Mouse (Mus musculus) heart, embryonic 14.5 days (tissue): ENCODE data around the gene Zbtb8b. TPM values are rescaled to one million over a fixed set of nuclear protein-coding genes. Genes with fewer than 3 reads are reported as not detected.
"Not testable (repeated sequence)": the region's sequence is repeated elsewhere in the genome, so short reads cannot be mapped to it uniquely, and the experiment has no call there.

Experiments
- ATAC-seq: fragments of 200-750 bp; cut with Nextera tagmentation; 2 replicates; pipeline ENCODE4 v1.8.0; 2017; ENCODE audit warnings: low read depth, moderate TSS enrichment; ENCODE audit not compliant: insufficient number of reproducible peaks, insufficient read depth, low FRiP score
- H3K27ac ChIP-seq, 2 experiments: fragments of 200-500 bp in 1 of 2; fragments of 300-500 bp in 1 of 2; sonication (generic) in 1 of 2; replicated peaks in 1 of 2; 2 replicates each; pipeline ENCODE4 v1.5.1; 2012 to 2014; ENCODE audit warnings: low read depth in 2 of 2, low read length in 2 of 2, control low read depth in 1 of 2, mild to moderate bottlenecking in 1 of 2, mixed read lengths in 1 of 2; ENCODE audit not compliant: control insufficient read depth in 1 of 2, insufficient read depth in 1 of 2
- H3K27me3 ChIP-seq: fragments of 300-500 bp; sonication (generic); 2 replicates; pipeline ENCODE4 v1.6.1; 2014; ENCODE audit warnings: mild to moderate bottlenecking, low read length, control low read depth; ENCODE audit not compliant: control insufficient read depth, insufficient read depth
- H3K36me3 ChIP-seq: fragments of 300-500 bp; sonication (generic); 2 replicates; pipeline ENCODE4 v1.6.1; 2014; ENCODE audit warnings: mild to moderate bottlenecking, control low read depth, low read length, mixed read lengths; ENCODE audit not compliant: control insufficient read depth, insufficient read depth
- H3K4me1 ChIP-seq, 2 experiments: fragments of 200-500 bp in 1 of 2; fragments of 300-500 bp in 1 of 2; sonication (generic) in 1 of 2; 2 replicates each; pipeline ENCODE4 v1.6.1; 2012 to 2014; ENCODE audit warnings: low read length in 2 of 2, control low read depth in 1 of 2, mixed read lengths in 1 of 2; ENCODE audit not compliant: control insufficient read depth in 2 of 2, insufficient read depth in 2 of 2
- H3K4me2 ChIP-seq: fragments of 300-500 bp; sonication (generic); 2 replicates; pipeline ENCODE4 v1.6.1; 2014; ENCODE audit warnings: mild to moderate bottlenecking, low read length
- H3K4me3 ChIP-seq, 2 experiments: fragments of 200-500 bp in 1 of 2; fragments of 300-500 bp in 1 of 2; sonication (generic) in 1 of 2; 2 replicates each; pipeline ENCODE4 v1.5.1; 2012 to 2014; ENCODE audit warnings: low read length in 2 of 2, mild to moderate bottlenecking in 2 of 2, control low read depth in 1 of 2, low read depth in 1 of 2, moderate library complexity in 1 of 2; ENCODE audit not compliant: control insufficient read depth in 1 of 2, insufficient read depth in 1 of 2
- H3K9ac ChIP-seq: fragments of 300-500 bp; sonication (generic); 2 replicates; pipeline ENCODE4 v1.6.1; 2014; ENCODE audit warnings: mild to moderate bottlenecking, low read length
- H3K9me3 ChIP-seq: fragments of 300-500 bp; sonication (generic); 2 replicates; pipeline ENCODE4 v1.6.1; 2016; ENCODE audit warnings: low read length, control low read depth; ENCODE audit not compliant: control insufficient read depth
- WGBS: fragments of 180-500 bp; shearing (Covaris S2); extraction: QIAGEN DNeasy Blood & Tissue Kit; methylation state at CpG from one replicate; pipeline ENCODE4 v1.1.7; 2014; 5-methylcytosine and 5-hydroxymethylcytosine counted together
- polyA plus RNA-seq: library from polyadenylated mRNA; unstranded; fragments of >200 nt; fragmentation: Nextera tagmentation; extraction: Ambion mirVana; gene quantifications from 2 replicates; pipeline ENCODE4 v1.2.1, GENCODE M21; 2014

The Zbtb8b gene
- polyA plus RNA-seq, 1 experiment from 2014 or later = 5.0 TPM

DNA sequence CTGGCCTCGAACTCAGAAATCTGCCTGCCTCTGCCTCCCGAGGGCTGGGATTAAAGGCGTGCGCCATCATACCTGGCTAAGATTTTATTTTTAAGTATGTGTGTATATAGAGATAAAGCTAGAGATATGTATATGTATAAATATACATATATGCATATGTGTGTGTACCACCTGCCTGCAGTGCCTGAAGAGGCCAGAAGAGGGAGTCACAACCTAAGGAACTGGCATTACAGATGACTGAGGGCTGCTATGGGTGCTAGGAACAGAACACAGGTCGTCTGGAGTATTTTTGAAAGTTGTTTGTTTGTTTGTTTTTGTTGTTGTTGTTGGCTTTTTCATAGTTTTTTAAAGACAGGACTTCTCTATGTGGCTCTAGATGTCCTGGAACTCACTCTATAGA is 24.8 kb downstream of the Zbtb8b start:
- no peak overlapping the region for H3K27ac ChIP-seq
- H3K9me3 ChIP-seq = no peaks in the 10 kb centered on the region
- no peak overlapping the region for H3K4me2 ChIP-seq
- H3K4me1 ChIP-seq = peaks cover 3 to 4% of the 10 kb centered on the region in 2 experiments
- H3K9ac ChIP-seq = no peak overlapping the region
- no peaks in the 10 kb centered on the region for H3K36me3 ChIP-seq
- no peaks in the 10 kb centered on the region for H3K27me3 ChIP-seq
- no peak overlapping the region for H3K4me3 ChIP-seq
- no peak for ATAC-seq
- 96% methylated on average over 5 of the region's 5 CpGs for WGBS

DNA sequence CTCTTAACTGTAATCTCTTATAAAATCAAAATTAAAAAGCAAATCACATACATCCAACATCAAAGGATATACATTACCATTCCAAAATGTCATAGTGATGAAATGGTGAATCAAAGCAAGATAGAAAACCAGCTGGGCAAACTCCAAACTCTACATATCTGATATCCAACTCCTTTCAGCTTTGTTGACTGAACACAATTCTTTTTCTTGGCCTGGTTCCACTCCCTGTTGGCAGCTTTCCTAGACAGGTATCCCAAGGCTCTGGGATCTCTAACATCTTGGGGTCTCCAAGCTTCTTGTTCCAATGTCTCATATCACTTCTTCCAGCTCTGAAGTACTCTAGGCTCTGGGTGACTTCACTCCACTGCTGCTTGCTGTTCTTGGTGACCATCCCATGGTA is 29.7 kb downstream of the Zbtb8b start:
- Histone ChIP-seq H3K27me3 (no peaks in the 10 kb centered on the region), H3K4me1 (no peaks in the 10 kb centered on the region), H3K36me3 (no peaks in the 10 kb centered on the region), H3K9ac (no peak overlapping the region), H3K27ac (no peak overlapping the region), H3K4me3 (no peak overlapping the region), H3K4me2 (no peak overlapping the region), H3K9me3 (no peaks in the 10 kb centered on the region)
- no peak for ATAC-seq

DNA sequence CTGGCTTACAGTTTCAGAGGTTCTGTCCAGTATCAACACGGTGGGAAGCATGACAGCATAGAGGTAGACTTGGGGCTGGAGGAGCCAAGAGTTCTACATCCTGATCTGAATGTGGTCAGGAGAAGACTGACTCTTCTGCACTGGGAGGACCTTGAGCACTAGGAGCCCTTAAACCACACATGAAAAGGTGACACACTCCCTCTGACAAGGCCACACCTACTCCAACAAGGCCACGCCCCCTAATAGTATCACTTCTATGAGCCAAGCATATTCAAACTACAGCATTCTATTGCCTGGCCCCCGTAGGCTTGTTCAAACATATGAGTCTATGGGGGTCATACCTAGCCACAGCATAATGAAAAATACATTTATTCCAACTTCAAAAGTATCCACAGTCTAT is 30.1 kb downstream of the Zbtb8b start:
- not testable (repeated sequence) for H3K4me3 ChIP-seq, H3K9me3 ChIP-seq, H3K4me2 ChIP-seq, H3K36me3 ChIP-seq, H3K4me1 ChIP-seq, ATAC-seq, H3K27ac ChIP-seq, H3K27me3 ChIP-seq, H3K9ac ChIP-seq
- 90% methylated on average over 3 of the region's 3 CpGs for WGBS

DNA sequence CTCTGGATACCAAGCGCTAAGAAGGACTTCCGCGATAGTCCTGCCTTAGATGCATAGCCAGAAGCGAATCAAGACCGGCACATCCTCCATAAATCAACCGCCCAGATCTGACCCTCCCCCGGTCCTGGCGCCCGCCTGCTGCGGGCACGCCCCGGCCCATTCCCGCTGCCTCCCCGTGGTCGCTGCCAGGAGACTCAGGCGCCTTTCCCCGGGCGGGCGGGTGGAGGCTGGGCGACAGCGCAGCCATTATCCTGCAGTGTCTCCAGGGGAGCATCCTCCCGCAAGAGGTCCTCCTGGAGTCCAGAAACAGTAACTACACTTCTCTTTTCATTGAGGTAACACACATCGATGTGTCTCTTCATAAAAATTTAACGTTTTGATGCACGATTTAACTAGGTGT is 34.2 kb downstream of the Zbtb8b start:
- H3K9ac ChIP-seq = peak overlapping the region; percentile 58; the same call in 1 of the 2 replicates
- no peak for ATAC-seq
- H3K27me3 ChIP-seq = no peaks in the 10 kb centered on the region
- H3K9me3 ChIP-seq = no peaks in the 10 kb centered on the region
- peak overlapping the region; percentile 72 for H3K4me2 ChIP-seq
- 2% methylated on average over 25 of the region's 25 CpGs for WGBS
- H3K4me1 ChIP-seq = no peaks in the 10 kb centered on the region
- H3K4me3 ChIP-seq = peak overlapping the region; percentile 39 to 40
- no peak overlapping the region for H3K27ac ChIP-seq
- H3K36me3 ChIP-seq = no peaks in the 10 kb centered on the region

DNA sequence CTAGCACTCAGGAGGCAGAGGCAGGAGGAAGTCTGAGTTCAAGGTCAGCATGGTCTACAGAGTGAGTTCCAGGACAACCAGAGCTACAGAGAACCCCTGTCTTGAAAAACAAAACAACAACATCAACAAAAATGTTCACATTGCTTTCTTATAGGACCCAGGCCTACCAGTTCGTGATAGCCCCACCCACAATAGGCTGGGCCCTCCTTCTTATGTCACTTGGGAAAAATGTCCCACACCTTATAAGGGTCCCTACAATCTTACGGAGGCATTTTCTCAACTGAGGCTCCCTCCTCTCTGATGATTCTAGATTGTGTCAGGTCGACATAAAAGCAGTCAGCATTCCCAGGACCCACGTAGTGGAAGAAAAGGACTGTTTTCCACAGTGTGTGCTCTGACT is 40.8 kb downstream of the Zbtb8b start:
- Histone ChIP-seq H3K4me3 (no peak overlapping the region), H3K9me3 (no peaks in the 10 kb centered on the region)
- WGBS = 59% methylated on average over 4 of the region's 4 CpGs

DNA sequence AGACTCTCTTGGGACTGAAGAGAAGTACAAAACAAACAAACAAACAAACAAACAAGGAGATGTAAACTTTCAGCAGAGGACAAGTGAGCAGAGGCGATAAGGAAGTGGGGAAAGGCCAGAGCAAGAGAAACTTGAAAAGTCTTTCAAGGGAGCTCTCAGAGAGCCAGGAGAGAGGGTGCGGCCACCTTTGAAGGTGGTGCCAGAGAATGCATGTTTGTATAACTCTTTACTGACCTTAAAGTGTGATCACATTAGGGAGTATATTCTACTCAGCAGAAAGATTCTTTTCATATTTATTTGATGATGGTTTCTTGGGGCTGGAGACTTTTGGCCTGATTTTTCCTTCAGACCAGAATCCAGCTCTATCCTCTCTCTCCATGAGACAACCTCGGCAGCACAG is 43.7 kb downstream of the Zbtb8b start:
- no peak for ATAC-seq
- Histone ChIP-seq H3K9ac (no peak overlapping the region), H3K27ac (no peak overlapping the region), H3K4me1 (no peaks in the 10 kb centered on the region), H3K4me3 (no peak overlapping the region), H3K27me3 (no peaks in the 10 kb centered on the region), H3K9me3 (no peaks in the 10 kb centered on the region), H3K36me3 (no peaks in the 10 kb centered on the region), H3K4me2 (no peak overlapping the region)
- 71% methylated on average over 3 of the region's 3 CpGs for WGBS

More for the DNA sequence above, 40.8 kb downstream of the Zbtb8b start:
- Histone ChIP-seq H3K4me1 (no peaks in the 10 kb centered on the region), H3K4me2 (no peak overlapping the region), H3K36me3 (no peaks in the 10 kb centered on the region), H3K27me3 (no peaks in the 10 kb centered on the region), H3K27ac (no peak overlapping the region), H3K9ac (no peak overlapping the region)
- no peak for ATAC-seq

DNA sequence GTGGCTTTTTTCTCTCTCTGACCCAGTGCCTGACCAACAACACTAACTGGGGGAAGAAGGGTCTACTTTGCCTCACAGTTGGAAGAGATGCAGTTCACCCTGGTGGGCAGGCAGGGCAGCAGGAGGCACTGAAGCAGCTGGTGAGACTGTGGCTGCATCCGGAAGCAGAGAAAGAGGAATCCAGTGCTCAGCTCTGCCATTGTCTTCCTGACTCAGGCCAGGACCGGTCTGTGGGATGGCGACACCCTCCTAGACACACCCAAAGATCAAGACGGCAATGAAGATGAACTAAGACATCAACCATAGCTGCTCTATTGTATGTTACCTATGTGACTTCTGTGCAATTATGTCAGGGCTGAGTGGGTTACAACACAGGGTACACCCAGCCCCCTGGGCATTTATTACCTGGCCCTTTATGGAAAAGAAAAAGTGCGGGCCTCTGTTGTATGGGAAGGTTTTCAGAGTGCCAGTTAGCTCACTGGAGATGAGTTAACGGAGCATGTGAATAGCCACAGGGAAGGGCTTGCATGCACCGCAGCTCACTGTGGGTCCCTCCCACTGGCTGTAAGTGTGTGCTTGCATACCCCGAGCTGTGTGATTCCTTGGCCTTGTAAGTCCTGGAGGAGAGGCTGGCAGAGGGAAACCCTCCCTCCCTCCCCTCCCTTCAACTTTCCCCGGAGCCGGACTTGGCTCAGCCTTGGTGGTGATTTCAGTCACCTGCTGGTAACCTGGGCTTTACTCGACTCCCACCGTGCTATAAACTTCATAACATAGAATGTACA is 46.4 kb downstream of the Zbtb8b start:
- 47% methylated on average over 12 of the region's 12 CpGs for WGBS
- no peaks in the 10 kb centered on the region for H3K4me1 ChIP-seq
- 0 out of 2 replicates have a peak, but pooled peaks have one; percentile 31 for ATAC-seq

More for the DNA sequence above, 46.4 kb downstream of the Zbtb8b start:
- no peak overlapping the region; the same call in 1 of the 2 replicates for H3K9ac ChIP-seq
- no peak overlapping the region for H3K27ac ChIP-seq
- H3K4me2 ChIP-seq = no peak overlapping the region
- H3K9me3 ChIP-seq = no peaks in the 10 kb centered on the region
- H3K4me3 ChIP-seq = no peak overlapping the region
- H3K36me3 ChIP-seq = no peaks in the 10 kb centered on the region
- H3K27me3 ChIP-seq = no peaks in the 10 kb centered on the region
